In the genomic region with DNA sequence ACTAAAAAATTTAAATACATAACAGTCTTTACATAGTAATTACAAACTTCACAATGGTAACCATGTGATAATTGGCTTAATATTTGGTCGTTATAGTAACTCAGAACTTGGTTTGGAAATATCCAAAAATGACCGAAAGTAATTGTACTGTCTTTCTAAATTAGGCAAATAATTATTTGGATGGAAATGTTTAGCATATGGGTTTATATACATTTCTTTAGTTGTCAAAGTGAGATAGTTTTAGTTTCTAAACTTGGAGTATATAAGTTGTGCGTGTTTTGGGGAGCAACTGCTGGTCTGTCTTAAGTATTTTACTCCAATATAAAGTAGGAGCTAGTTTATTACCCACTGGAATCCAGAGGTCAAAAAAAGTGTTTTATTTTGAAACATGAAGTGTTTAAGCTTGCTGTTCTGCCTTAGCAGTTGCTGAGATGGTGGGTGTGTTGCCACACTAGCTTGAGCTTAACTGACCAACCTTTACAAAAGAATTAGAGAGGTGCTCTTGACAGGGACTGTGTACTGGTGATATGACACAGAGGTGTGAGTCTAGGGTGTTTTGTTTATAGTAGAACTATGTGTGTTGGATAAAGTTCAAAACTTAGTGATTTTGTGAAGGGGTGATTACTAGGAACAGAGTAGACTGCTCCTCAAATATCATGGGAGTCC, we compare ENCODE assay signal across 8 mouse cellular contexts. TPM values are rescaled to one million over a fixed set of nuclear protein-coding genes. Genes with fewer than 3 reads are reported as not detected.
DNase-seq lines count a peak whose midpoint lies in the region; ATAC-seq and TF ChIP-seq lines count a peak whose summit lies in the region.

No protein-coding gene starts in this region.

- peak overlapping the region; percentile 95 for H3K4me3 ChIP-seq in lung, embryonic 15.5 days
- no peak overlapping the region for H3K4me3 ChIP-seq in lung, adult 2 months (replicated peaks; ENCODE audit: extremely low read depth, low read depth, low read length)
- peak overlapping the region; percentile 90 for H3K4me3 ChIP-seq in embryonic fibroblast, embryonic 13.5 days (ENCODE audit: insufficient read depth, low read length)
- peak overlapping the region; percentile 90 for H3K4me3 ChIP-seq in limb, embryonic 13.5 days
- no peak overlapping the region for H3K4me3 ChIP-seq in small intestine, adult 2 months (ENCODE audit: low read depth, low read length)

- ATAC-seq in lung, embryonic 15.5 days (ENCODE audit: borderline replicate concordance, extremely low read depth, low FRiP score, low TSS enrichment) = no peak
- ATAC-seq in limb, embryonic 13.5 days (ENCODE audit: low FRiP score, low read depth) = no peak

- H3K4me1 ChIP-seq in lung, embryonic 15.5 days = peaks cover 34% of the 10 kb centered on the region
- H3K4me1 ChIP-seq in lung, adult 2 months (ENCODE audit: control insufficient read depth, insufficient read depth, low read length) = peaks cover 11% of the 10 kb centered on the region
- 0 out of 2 replicates have a peak, but pooled peaks cover 2% of the 10 kb centered on the region for H3K4me1 ChIP-seq in embryonic fibroblast, embryonic 13.5 days (ENCODE audit: control insufficient read depth, insufficient read depth, low read length)
- H3K4me1 ChIP-seq in limb, embryonic 13.5 days = peaks cover 28% of the 10 kb centered on the region
- peaks cover 2% of the 10 kb centered on the region; the same call in 1 of the 2 replicates for H3K4me1 ChIP-seq in small intestine, adult 2 months (ENCODE audit: control insufficient read depth, insufficient read depth, insufficient read length, low read length)

- TF ChIP-seq CTCF in lung, adult 2 months (IDR thresholded peaks at IDR 0.05; ENCODE audit: insufficient read depth, low read length) = no peak
- TF ChIP-seq CTCF in embryonic fibroblast, embryonic 13.5 days (IDR thresholded peaks at IDR 0.05; ENCODE audit: borderline replicate concordance, insufficient read depth, low read length) = no peak
- no peak for TF ChIP-seq CTCF in small intestine, adult 2 months (IDR thresholded peaks at IDR 0.05; ENCODE audit: extremely low read depth, insufficient read length, insufficient replicate concordance, low read depth, low read length)

- H3K4me2 ChIP-seq in lung, embryonic 15.5 days = peak overlapping the region; percentile 71
- peak overlapping the region; percentile 76 for H3K4me2 ChIP-seq in limb, embryonic 13.5 days (replicated peaks)

- DNase-seq in lung, adult 2 months = no peak
- no peak for DNase-seq in embryo, embryonic 9.5 days (ENCODE audit: extremely low spot score)
- DNase-seq in frontal cortex, postnatal 36 days (ENCODE audit: low spot score in 2 of 2) = no peak
- DNase-seq in lung, postnatal 25 days (ENCODE audit: low spot score) = no peak

- peak overlapping the region; percentile 95 for H3K9ac ChIP-seq in lung, embryonic 15.5 days
- peak overlapping the region; percentile 89 for H3K9ac ChIP-seq in limb, embryonic 13.5 days

- H3K27ac ChIP-seq in lung, embryonic 15.5 days = no peak overlapping the region
- H3K27ac ChIP-seq in embryonic fibroblast, embryonic 13.5 days (ENCODE audit: insufficient read depth, low read length) = no peak overlapping the region
- H3K27ac ChIP-seq in limb, embryonic 13.5 days = no peak overlapping the region
- 0 out of 2 replicates have a peak overlapping the region, but pooled peaks have one; percentile 6 for H3K27ac ChIP-seq in small intestine, adult 2 months (ENCODE audit: insufficient read depth, low read depth, low read length)

- WGBS in lung, embryonic 15.5 days = 17% methylated on average over 3 of the region's 3 CpGs
- 15% methylated on average over 3 of the region's 3 CpGs for WGBS in lung, adult 2 months
- 19% methylated on average over 3 of the region's 3 CpGs for WGBS in limb, embryonic 13.5 days
- 4% methylated on average over 3 of the region's 3 CpGs for WGBS in small intestine, adult 2 months

- H3K36me3 ChIP-seq in lung, embryonic 15.5 days = peaks cover 5% of the 10 kb centered on the region; the same call in 1 of the 2 replicates
- no peaks in the 10 kb centered on the region for H3K36me3 ChIP-seq in limb, embryonic 13.5 days
- H3K36me3 ChIP-seq in small intestine, adult 2 months (ENCODE audit: control insufficient read depth, insufficient read depth, low read length) = no peaks in the 10 kb centered on the region

- TF ChIP-seq POLR2A in lung, adult 2 months (IDR thresholded peaks at IDR 0.05; ENCODE audit: borderline replicate concordance, extremely low read depth, low read depth, low read length) = no peak
- TF ChIP-seq POLR2A in embryonic fibroblast, embryonic 13.5 days (IDR thresholded peaks at IDR 0.05; ENCODE audit: low read depth, low read length) = no peak
- TF ChIP-seq POLR2A in small intestine, adult 2 months (IDR thresholded peaks at IDR 0.05; ENCODE audit: low read depth, low read length) = no peak

- no peaks in the 10 kb centered on the region for H3K27me3 ChIP-seq in lung, embryonic 15.5 days
- no peaks in the 10 kb centered on the region for H3K27me3 ChIP-seq in limb, embryonic 13.5 days
- H3K27me3 ChIP-seq in small intestine, adult 2 months (ENCODE audit: control insufficient read depth, insufficient read depth, low read length) = no peaks in the 10 kb centered on the region

- no peaks in the 10 kb centered on the region for H3K9me3 ChIP-seq in lung, embryonic 15.5 days
- no peaks in the 10 kb centered on the region for H3K9me3 ChIP-seq in limb, embryonic 13.5 days

RNA-seq across cellular contexts. Expression of gene Cks2, which starts 1.5 kb away (rescaled TPM):
- 341 and 380 TPM in 2 replicates for polyA plus RNA-seq in lung, embryonic 15.5 days (2015; fragmentation: Nextera tagmentation; extraction: Ambion mirVana)
- polyA plus RNA-seq in lung, adult 2 months (2012; rRNA removed) = 4.7 and 4.8 TPM in 2 replicates
- polyA plus RNA-seq in embryonic fibroblast, embryonic 13.5 days (2011; ENCODE audit: insufficient read length, low read depth, missing spikeins) = 102 and 144 TPM in 2 replicates
- 299 and 324 TPM in 2 replicates for polyA plus RNA-seq in limb, embryonic 13.5 days (2015; fragmentation: Nextera tagmentation; extraction: Ambion mirVana)
- 24.2 and 32.5 TPM in 2 replicates for polyA plus RNA-seq in small intestine, adult 2 months (2012; rRNA removed)

RNA-seq across cellular contexts. Expression of gene Secisbp2, which starts 5.0 kb away (rescaled TPM):
- 23.9 and 31.1 TPM in 2 replicates for polyA plus RNA-seq in lung, embryonic 15.5 days (2015; fragmentation: Nextera tagmentation; extraction: Ambion mirVana)
- 18.1 and 21.3 TPM in 2 replicates for polyA plus RNA-seq in lung, adult 2 months (2012; rRNA removed)
- 12.2 and 15.7 TPM in 2 replicates for polyA plus RNA-seq in embryonic fibroblast, embryonic 13.5 days (2011; ENCODE audit: insufficient read length, low read depth, missing spikeins)
- 31.6 and 33.4 TPM in 2 replicates for polyA plus RNA-seq in limb, embryonic 13.5 days (2015; fragmentation: Nextera tagmentation; extraction: Ambion mirVana)
- 7.8 and 15.3 TPM in 2 replicates for polyA plus RNA-seq in small intestine, adult 2 months (2012; rRNA removed)

Comparison
In these comparisons a context has a peak if more than half of its experiments do, and no peak if none do; other contexts are left out.
1. H3K4me3 ChIP-seq: peak in lung, embryonic 15.5 days (single experiment), embryonic fibroblast, embryonic 13.5 days (single experiment) and limb, embryonic 13.5 days (single experiment); none in lung, adult 2 months (single experiment) and small intestine, adult 2 months (single experiment).